Mouse (Mus musculus) erythroblast, embryonic 14.5 days (primary cell): ENCODE data around the gene Nostrin. TPM values are rescaled to one million over a fixed set of nuclear protein-coding genes. Genes with fewer than 3 reads are reported as not detected.

Experiments
- H3K27me3 ChIP-seq: 2 replicates; pipeline ENCODE4 v1.6.1; 2012; ENCODE audit warnings: inconsistent platforms; ENCODE audit not compliant: control insufficient read depth
- H3K36me3 ChIP-seq: 2 replicates; pipeline ENCODE4 v1.6.1; 2012; ENCODE audit warnings: mild to moderate bottlenecking, inconsistent platforms; ENCODE audit not compliant: control insufficient read depth
- H3K4me1 ChIP-seq: 2 replicates; pipeline ENCODE4 v1.6.1; 2012; ENCODE audit warnings: inconsistent platforms; ENCODE audit not compliant: control insufficient read depth
- H3K4me3 ChIP-seq: replicated peaks from 2 replicates; pipeline ENCODE3; 2012; ENCODE audit warnings: moderate library complexity, mild to moderate bottlenecking, inconsistent platforms
- H3K9me3 ChIP-seq: 2 replicates; pipeline ENCODE4 v1.6.1; 2012; ENCODE audit warnings: low read length, inconsistent platforms, mixed read lengths; ENCODE audit not compliant: control insufficient read depth
- GATA1 ChIP-seq: IDR thresholded peaks from 2 replicates; pipeline ENCODE4 v1.6.1; 2012; ENCODE audit warnings: low read length, inconsistent platforms, mixed read lengths
- TAL1 ChIP-seq: IDR thresholded peaks from 3 replicates; pipeline ENCODE4 v1.6.1; 2012; ENCODE audit warnings: low read length, inconsistent platforms, mixed read lengths
- polyA plus RNA-seq: library from polyadenylated mRNA; stranded (reverse); fragments of >175 nt; gene quantifications from 2 replicates; pipeline ENCODE4 v1.2.3, GENCODE M21; 2012

Gene Nostrin
- polyA plus RNA-seq, 1 experiment, result not detected

DNA sequence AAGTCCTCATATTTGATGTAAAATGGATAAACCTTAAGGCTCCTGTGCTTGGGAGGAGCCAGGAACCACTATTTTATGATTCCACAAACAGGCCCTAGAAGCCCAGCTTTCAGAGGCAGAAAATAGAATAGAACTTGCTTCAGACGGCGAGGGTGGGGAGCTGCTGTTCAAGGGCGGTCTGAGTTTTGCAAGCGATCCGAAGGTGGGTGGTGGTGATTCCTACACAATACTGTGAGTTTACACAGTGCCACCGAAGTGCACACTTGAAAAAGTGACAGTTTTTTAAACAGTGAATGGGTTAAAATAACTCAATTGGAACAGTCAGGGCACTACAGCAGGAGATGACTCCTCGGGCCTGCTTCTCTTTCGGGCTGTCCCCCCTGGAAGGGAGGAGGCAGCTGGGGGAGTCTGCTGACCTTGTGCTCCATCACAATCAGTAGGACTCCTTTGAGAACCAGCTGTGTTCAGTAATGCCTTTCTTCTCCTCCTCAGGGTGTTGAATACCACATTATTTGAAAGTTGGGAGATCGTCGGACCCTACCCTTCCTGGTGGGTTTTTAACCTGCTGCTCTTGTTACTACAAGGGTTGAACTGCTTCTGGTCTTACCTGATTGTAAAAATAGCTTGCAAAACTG, 31.0 kb upstream of the Nostrin start:
- Histone ChIP-seq H3K4me3 (no peak overlapping the region), H3K36me3 (no peaks in the 10 kb centered on the region)
- TF ChIP-seq GATA1 (no peak), TAL1 (no peak)

DNA sequence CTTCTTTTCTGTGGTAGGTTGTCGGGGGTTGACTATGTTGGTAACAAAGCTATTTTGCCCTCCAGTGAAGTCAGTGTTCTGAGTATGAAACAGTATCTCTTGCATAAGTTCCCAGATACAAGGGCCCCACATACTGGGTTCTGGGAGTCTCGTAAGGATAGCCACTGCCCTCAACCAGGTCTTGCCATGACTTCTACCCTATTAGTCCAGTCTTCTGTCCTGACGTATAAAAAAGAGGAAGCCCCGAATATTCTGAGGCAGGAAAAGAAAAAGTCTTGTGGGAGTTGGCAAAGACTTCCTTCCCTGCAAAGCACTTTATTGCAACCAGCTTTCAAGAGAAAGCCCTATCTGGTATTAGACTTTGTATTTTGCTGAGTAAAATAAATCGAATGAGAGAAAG, 26.4 kb upstream of the Nostrin start:
- Histone ChIP-seq H3K36me3 (no peaks in the 10 kb centered on the region), H3K4me1 (no peaks in the 10 kb centered on the region), H3K27me3 (no peaks in the 10 kb centered on the region), H3K4me3 (no peak overlapping the region), H3K9me3 (no peaks in the 10 kb centered on the region)
- TF ChIP-seq GATA1 (no peak), TAL1 (no peak)

More for the DNA sequence above, 31.0 kb upstream of the Nostrin start:
- Histone ChIP-seq H3K4me1 (no peaks in the 10 kb centered on the region), H3K27me3 (no peaks in the 10 kb centered on the region), H3K9me3 (no peaks in the 10 kb centered on the region)

- no peaks in the 10 kb centered on the region for H3K4me1 ChIP-seq
- H3K36me3 ChIP-seq, result no peaks in the 10 kb centered on the region
- no peaks in the 10 kb centered on the region for H3K27me3 ChIP-seq
- no peak overlapping the region for H3K4me3 ChIP-seq
- TF ChIP-seq TAL1, result no peak
- no peak for TF ChIP-seq GATA1
- H3K9me3 ChIP-seq, result no peaks in the 10 kb centered on the region
Measured at GRCm38 (mm10) chr2:69109710-69110109, 25.9 kb upstream of the Nostrin start.

GRCm38 (mm10) chr2:69112609-69113008, 23.0 kb upstream of the Nostrin start:
- Histone ChIP-seq H3K27me3 (no peaks in the 10 kb centered on the region), H3K4me3 (no peak overlapping the region), H3K9me3 (no peaks in the 10 kb centered on the region), H3K36me3 (no peaks in the 10 kb centered on the region), H3K4me1 (no peaks in the 10 kb centered on the region)
- no peak for TF ChIP-seq TAL1
- TF ChIP-seq GATA1, result no peak

GRCm38 (mm10) chr2:69113829-69114547, 21.6 kb upstream of the Nostrin start:
- no peaks in the 10 kb centered on the region for H3K4me1 ChIP-seq
- TF ChIP-seq TAL1 (no peak), GATA1 (no peak)
- no peaks in the 10 kb centered on the region for H3K36me3 ChIP-seq
- H3K4me3 ChIP-seq, result no peak overlapping the region
- no peaks in the 10 kb centered on the region for H3K9me3 ChIP-seq
- H3K27me3 ChIP-seq, result no peaks in the 10 kb centered on the region

DNA sequence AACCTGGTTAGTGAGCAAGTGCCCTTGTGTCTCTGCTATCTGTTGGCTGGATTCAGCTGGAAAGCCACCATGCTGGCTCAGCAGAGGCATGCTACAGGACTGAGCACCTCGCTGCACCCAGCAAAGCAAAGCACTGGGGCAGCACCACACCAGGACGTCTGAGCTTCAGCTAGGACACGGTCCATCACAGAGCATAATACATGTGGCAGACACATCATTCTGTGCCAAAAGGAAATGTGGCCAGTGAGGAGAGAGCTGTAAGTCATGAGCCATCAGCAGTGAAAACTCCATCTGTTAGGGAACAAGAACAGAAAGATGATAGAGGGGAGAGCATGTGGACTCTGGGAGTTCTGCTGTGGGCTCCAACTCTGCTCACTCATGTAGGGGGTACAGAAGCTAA, 19.7 kb upstream of the Nostrin start:
- no peaks in the 10 kb centered on the region for H3K4me1 ChIP-seq
- no peaks in the 10 kb centered on the region for H3K9me3 ChIP-seq
- H3K36me3 ChIP-seq, result no peaks in the 10 kb centered on the region
- no peak overlapping the region for H3K4me3 ChIP-seq
- TF ChIP-seq TAL1, result no peak
- TF ChIP-seq GATA1, result no peak
- H3K27me3 ChIP-seq, result no peaks in the 10 kb centered on the region

- H3K4me1 ChIP-seq, result no peaks in the 10 kb centered on the region
- no peak for TF ChIP-seq TAL1
- no peak for TF ChIP-seq GATA1
- no peaks in the 10 kb centered on the region for H3K27me3 ChIP-seq
- no peak overlapping the region for H3K4me3 ChIP-seq
- no peaks in the 10 kb centered on the region for H3K36me3 ChIP-seq
- H3K9me3 ChIP-seq, result no peaks in the 10 kb centered on the region
Measured at GRCm38 (mm10) chr2:69116767-69117166, 18.8 kb upstream of the Nostrin start.

GRCm38 (mm10) chr2:69118994-69119393, 16.6 kb upstream of the Nostrin start:
- TF ChIP-seq GATA1 (no peak; the same call in 1 of the 2 replicates), TAL1 (no peak)
- H3K4me1 ChIP-seq, result no peaks in the 10 kb centered on the region
- H3K36me3 ChIP-seq, result no peaks in the 10 kb centered on the region
- H3K27me3 ChIP-seq, result no peaks in the 10 kb centered on the region
- H3K4me3 ChIP-seq, result no peak overlapping the region
- no peaks in the 10 kb centered on the region for H3K9me3 ChIP-seq

- H3K27me3 ChIP-seq, result no peaks in the 10 kb centered on the region
- no peaks in the 10 kb centered on the region for H3K36me3 ChIP-seq
- no peak overlapping the region for H3K4me3 ChIP-seq
- no peaks in the 10 kb centered on the region for H3K9me3 ChIP-seq
- no peaks in the 10 kb centered on the region for H3K4me1 ChIP-seq
- TF ChIP-seq GATA1 (no peak), TAL1 (no peak)
Measured at GRCm38 (mm10) chr2:69119718-69120117, 15.9 kb upstream of the Nostrin start.

DNA sequence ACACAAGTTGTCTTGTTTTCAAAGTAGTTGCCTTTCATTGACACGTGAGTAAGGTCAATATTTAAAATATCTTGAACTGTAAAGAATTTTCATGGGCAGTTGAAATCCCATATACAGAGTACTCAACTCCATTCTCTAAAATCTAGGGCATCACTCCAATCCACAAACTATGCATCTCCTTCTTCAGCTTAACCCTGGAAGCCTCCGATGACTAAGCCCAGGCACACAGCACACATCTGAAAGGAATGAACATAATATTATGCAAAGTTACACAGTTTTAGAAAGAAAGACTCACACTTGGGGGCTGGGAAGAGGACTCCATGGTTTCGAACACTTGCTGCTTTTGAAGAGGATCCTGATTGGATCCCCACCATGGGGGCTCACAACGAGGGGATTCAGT, 13.9 kb upstream of the Nostrin start:
- Histone ChIP-seq H3K4me3 (no peak overlapping the region), H3K36me3 (no peaks in the 10 kb centered on the region), H3K9me3 (no peaks in the 10 kb centered on the region), H3K4me1 (no peaks in the 10 kb centered on the region), H3K27me3 (no peaks in the 10 kb centered on the region)
- TF ChIP-seq TAL1 (no peak), GATA1 (no peak)
